Mouse (Mus musculus) yolk sac, embryonic 10.5 days (tissue): ENCODE measurements at regions not wholly inside any gene's neighbourhood (a gene's known extent, or its start where the extent isn't known, plus 50 kb on each side); places are given as distances from the start of the nearest gene placed in this dataset.
"Not testable (repeated sequence)": the region's sequence is repeated elsewhere in the genome, so short reads cannot be mapped to it uniquely, and the experiment has no call there.

Source experiments
- DNase-seq: peaks from one replicate; pipeline ENCODE4 v3.0.0-alpha.2; 2017; ENCODE audit warnings: low spot score

DNA sequence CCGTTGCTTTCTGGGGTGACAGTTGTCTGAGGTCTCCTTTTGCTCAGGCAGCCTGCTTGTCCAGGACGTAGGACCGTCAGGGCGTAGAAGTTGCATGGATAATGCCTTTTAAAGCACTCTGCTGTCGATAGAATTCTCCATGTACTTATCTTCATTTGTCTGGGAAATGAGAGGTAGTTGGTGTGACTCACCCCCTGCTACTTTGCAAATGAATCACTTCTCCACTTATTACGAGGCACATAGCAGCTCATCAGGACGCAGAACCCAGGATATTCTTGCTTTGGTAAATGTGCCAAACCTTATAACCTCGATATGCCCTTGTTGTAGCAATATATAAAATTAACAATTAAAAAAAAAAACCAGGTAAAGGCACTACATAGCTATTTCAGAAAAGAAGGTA lies 159.7 kb upstream of the Smlr1 start:
- no peak for DNase-seq

DNA sequence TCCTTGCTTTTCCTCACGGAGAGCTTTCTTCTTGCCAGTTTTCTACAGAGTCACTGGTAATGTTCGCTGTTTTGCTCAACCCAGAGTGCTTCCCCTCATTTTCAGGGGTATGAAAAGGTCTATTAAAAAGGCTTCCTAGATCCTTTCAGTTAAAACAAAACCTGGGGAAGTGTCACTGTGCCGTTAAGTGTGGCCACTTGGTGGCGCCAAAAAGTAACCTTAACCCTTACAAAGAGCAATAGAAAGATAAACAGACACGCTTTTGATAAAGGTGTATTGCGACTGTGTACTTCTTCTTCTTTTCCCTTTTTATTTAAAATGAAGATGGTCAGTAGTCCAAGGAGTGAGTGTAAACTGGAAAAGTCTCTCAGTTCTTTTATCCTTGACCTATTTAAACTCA lies 145.2 kb upstream of the Smlr1 start:
- DNase-seq = peak; percentile 37

DNA sequence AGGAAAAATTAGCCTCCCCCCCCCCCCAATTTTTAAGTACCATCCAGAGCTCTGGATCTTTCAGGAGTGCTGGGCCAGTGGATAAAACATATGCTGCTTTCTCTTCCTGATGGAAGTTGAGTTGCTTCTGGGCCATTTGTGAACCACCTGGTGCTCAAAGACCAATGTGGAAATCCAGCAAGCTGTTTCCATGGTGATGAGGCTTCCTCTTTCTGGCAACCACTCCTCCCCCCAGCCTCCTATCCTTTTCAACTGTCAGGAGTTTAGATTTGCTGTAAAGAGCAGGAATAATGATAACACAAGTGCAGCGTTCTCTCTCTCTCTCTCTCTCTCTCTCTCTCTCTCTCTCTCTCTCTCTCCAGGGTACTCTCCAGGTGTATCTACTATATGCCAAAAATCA lies 141.8 kb upstream of the Smlr1 start:
- no peak for DNase-seq

DNA sequence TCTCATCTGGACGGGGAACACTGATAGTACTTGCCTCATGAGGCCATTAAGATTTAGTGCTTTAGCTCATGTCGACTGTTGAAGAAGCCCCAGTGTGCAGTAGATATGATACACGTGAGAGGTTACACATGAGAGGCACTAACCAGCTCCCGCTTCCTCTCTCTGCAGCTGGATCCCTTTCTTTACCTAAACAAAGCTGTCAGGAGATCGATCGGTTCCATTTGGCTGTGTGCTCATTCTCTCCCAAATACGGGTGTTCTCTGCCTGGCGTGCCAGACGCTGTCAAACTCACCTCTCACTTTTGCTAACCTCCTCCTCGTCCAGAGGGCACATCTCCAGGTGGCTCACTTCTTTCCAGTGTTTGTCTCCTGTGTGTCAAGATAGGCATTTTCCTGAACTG lies 139.3 kb upstream of the Smlr1 start:
- no peak for DNase-seq

DNA sequence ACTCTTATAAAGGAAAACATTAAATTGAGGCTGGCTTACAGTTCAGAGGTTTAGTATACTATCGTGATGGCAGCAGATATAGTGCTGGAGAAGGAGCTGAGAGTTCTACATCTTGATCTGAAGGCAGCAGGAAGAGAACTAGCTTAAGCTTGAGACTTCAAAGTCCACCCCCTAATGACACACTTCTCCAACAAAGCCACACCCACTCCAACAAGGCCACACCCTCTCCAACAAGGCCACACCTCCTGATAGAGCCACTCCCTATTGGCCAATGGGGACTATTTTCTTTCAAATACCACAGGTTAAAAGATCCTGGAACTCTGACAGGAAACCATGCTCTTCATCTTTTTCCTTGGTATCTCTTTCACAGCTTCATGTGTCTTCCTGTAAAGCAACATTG lies 134.0 kb upstream of the Smlr1 start:
- no peak for DNase-seq

DNA sequence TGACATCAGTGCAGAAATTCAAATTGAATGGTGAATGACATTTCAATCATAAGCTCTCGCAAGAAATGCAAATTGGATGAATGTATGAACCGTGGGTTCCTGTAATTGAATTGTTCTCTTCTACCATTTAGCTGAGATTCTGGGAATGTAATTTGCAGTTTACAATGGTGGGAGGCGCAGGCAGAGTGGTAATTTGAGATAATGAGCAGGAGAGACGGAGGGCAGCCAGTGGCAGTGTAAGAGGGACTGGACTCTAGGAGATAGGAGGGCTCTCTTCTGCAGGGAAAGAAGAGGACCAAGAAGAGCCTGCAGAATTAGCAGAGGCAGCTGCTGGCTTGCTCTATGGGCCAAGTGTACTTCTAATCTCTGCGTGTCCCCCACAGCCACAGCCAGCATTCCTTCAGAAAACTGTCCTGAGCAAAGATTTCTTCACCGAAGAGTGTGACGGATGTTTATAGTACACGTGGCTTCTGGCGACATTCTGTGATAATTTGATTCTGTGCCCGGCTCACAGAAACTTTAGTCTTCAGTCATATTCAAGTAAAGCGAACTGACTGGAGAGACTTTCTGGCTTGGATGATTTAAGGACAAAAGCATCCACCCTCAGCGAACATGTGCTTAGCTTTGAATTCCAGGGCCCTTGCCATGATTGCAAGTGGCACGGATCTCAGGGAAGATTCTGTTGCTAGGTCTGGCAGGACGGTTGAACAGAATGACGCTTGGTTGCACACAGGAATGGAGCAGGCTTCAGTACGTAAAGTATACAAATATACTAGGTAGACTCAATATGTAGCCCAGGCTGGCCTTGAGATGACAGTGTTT lies 116.9 kb upstream of the Smlr1 start:
- no peak for DNase-seq

DNA sequence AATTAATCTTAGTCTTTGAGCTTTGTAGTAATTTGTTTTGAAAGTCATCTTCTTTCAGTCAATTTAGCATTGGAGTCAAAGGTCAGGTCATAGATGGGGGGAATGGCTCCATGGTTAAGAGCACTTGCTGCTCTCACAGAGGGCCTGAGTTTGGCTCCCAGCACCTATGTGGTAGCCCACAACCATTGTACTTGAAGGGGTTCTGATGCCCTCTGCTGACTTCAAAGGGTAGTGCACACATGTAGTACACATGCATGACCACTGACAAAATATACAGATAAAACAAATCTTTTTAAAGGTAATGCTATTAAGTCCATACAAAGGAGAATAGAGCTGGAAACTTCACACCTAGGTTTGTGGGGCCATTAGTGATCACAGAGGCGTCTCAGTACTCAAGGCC lies 111.7 kb upstream of the Smlr1 start:
- no peak for DNase-seq

DNA sequence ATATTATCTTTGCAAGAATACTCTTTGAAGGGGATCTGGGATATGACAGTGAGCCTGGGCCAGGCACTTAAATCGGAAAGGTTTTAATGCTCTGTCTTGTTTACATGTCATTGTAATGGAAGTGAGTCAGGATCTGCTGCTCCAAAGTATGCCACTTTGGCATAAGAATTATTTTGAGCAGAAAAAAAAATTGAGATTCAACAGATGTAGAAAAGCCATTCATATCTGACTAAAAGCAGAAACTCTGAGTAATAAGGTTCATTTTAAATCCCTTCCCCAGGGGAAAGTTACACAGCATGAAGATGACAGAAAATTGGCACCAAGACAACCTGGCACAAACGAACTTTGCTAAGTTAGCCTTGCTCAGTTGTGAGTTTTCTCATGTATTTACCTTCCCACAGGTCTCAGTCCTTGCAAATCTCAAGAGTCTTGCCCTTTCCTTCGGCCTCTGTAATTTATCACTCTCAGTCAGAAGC lies 107.5 kb upstream of the Smlr1 start:
- no peak for DNase-seq

DNA sequence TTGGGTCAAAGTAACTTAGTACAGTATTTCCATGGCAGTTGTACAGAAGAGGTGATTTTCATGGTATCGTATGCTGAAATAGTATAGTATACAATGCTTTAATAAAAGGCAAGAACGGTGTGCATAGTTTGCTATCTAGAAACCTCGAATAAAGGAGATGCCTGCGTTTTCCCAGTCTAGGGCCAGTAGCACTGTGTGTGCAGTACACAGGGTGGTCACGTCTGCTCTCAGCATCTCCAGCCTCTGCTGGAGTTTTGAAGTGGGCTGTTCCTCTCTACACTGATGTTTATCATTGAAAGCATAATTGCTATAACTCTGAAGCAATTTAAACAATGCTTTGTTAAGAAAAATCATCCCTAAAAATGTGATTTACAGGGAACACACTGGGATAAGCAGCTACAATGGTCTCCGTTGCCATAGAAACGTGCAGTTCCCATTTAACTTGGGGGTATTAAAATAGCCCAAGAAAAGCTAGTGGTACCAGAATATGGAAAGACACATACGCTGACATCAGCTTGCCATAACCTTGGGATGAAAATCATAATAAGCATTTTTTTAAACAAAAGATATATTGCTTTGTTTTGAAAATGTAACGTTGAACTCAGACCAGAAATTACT lies 106.1 kb upstream of the Smlr1 start:
- no peak for DNase-seq

DNA sequence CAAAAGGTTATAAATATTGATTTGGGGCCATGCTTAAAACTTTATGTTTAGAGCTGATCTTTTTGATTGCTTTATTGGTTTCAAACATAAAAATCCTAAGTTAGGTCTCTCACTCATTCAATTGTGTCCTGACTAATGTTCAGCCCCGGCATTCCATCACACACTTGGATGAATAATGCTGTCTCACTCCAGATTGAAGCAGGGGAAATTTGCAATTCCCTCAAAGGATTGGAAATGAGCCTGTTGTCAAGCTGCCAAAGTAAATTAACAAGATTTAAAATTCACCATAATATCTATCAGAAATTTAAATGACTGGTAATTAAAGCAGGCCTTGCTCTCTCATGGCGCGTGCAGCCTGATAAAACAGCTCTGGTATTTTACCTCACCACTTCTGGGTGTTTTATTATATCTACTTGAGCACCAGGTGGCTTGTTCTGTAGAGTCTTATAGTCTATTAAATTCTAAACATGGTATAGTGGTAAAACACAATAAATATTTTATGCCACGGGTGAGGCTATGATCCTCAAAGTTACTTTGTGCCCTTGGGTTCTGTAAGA lies 97.1 kb upstream of the Smlr1 start:
- no peak for DNase-seq

DNA sequence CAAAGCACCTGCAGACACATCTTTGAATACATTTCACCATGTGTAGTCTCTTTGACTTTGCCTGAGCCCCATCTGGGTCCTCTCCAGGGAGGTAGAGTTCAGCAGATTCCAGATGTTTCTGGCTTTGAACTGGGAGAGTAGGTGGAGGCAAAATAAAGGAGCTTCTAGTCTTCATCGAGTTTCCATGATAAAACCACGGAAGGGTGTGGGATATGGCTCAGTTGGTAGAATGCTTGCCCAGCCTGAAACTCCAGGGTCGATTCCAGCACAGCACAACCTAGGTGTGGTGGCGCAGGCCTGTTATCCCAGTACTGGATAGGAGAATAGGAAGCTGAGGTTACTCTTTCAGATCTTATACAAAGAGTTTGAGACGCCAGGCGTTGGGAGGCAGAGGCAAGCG lies 96.2 kb upstream of the Smlr1 start:
- no peak for DNase-seq

DNA sequence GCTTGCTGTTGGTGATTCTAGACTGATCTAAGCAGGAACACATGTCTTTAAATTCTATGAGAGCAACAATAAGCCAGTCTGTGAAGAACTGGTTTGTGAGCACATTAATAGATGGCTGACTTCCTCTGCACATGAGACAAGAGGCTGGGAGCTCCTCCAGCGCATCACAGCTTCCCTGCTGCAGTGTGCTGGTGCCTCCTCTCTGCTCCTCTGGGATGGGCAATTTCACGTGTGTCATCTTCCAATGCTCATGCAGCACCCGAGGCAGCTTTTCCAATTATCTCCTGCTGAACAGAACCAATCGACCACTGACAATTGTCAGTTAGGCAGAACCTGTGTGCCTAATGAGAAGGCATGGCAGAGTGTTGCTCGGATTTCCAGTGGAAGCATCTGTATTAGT lies 86.5 kb upstream of the Smlr1 start:
- no peak for DNase-seq

DNA sequence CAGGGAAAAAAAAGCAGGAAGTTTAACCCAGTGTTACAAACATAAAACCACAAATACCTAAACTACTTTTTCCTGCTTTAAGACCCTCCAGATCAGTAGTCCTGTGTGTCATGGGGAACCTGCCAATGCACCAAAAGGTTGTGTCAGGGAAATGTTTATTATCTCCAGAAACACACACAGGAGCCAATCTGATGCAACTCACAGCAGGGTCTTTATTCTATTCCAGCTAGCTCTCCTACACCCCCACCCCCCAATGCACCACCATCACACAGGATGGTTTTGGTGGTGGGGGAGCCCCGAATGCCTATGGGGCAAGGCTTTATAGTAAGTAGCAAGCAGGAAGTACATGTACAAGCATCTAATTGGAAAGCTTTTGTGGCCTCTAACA lies 85.7 kb upstream of the Smlr1 start:
- DNase-seq = not testable (repeated sequence)

DNA sequence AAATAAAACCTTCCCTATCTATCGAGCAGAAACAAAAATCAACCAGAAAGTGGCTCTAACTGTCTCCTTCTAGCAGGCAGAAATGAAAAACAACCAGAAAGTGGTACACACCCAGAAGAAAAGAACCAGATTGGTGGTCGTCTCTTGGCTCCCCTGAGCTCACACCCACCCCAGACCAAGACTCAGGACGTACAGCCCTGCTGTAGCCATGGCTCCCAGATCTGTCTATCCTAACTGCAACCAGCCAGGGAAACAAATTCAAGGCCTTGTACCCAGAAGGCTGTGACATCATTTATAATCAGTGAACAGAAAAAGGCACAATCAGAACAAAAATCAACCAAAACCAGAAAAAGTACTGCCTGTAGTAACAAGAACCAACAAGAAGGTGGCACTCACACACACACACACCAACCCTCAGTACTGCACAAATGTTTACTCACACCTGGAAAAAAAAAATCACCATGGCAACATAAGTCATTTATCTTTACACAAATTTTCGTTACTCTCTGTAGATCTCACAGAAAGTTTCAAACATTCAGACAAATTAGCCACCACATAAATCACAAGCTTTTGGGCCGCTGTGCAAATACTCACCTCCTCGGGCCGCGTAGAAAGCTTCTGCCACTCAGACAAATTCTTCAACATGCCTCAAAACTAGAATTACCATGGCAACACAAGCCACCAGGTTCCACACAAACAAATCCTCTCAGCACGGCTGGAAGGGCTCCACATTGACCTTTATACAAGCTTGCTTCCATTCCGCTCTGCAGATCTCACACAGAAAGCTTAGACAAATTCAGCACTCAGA lies 85.1 kb upstream of the Smlr1 start:
- DNase-seq = peak; percentile 69

DNA sequence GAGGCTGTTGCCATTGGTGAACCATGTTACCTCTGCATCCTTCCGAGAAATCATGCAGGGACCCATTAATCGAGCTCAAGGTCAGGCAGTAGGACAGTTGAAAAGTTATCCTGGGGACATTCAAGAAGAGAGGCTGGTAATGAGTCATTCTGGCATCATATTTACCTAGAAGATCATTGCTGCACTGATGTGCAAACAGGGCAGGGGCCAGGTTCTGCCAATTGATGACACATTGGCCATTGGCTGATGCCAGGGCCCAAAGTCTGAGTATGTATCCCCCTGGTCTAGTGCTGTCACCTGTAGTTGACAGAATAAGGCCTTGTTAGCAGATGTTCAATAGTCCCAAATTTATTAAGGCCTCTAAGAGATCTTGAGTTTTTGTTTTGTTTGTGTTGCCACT lies 83.6 kb upstream of the Smlr1 start:
- no peak for DNase-seq

DNA sequence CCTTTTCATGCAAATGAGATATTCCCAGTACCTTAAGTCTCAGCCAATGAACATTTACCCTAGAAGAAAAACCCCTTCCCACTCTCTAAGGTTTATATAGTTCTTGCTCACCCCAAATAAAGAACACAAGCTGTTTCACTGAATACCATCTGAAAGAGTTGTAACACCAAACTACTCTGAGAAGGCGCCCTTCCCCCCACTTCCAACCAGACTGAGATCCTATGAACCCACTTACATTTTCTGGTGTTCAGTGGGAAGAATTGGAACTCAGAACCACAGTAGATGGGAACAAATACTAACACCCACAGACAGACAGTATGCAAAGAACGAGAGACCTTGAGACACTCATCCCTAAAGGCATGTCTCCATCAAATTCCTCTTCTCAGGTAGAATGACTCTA lies 65.4 kb upstream of the Smlr1 start:
- DNase-seq = no peak

DNA sequence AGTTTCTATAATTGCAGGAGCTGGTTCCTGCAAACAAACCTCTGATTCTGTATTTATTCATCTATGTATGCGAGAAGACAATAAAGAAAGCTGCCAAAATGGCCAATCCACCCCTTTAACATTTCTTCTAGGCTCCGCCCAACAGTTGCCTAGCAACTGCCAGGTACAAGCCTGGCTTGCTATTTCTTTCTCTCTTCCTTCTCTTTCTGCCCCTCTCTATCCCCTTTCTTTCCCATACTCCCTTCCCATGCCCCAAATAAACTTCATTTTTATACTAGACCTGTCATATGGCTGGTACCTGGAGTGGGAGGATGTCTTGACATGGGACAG lies 53.2 kb upstream of the Smlr1 start:
- DNase-seq = no peak

DNA sequence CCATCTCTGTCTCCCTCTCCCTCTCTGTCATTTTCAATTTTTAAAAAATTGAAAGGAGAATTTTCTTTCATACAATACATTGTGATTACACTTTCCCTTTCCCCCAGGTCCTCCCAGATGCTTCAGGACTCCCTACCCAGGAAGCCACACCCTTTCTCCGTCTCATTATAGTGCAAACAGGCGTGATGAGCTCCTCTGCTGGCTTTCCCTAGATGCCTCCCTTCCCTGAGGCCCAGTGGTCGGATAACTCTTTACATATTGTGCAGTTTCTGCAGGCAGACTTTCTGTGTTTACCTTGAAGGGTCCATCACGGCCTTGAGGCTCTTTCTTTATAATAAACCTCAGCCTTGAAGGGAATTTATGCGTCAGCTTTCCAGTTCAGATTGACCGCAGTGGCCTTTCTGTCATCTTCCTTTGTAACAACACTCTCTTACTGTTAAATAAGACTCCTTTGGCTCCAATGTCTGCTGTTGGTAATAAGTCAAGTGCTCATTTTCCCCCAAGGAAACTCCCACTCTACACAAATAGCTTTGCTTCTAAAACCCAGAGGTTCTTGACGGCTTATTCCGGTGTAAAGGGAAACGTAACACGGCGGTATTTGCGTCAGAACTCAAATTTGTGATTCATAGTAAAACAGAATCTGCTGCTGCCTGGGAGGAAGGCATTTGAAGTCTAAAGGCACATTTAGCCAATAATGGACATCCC lies 52.7 kb upstream of the Smlr1 start:
- no peak for DNase-seq
